ENCODE assay signal across 9 mouse cellular contexts in the genomic region with DNA sequence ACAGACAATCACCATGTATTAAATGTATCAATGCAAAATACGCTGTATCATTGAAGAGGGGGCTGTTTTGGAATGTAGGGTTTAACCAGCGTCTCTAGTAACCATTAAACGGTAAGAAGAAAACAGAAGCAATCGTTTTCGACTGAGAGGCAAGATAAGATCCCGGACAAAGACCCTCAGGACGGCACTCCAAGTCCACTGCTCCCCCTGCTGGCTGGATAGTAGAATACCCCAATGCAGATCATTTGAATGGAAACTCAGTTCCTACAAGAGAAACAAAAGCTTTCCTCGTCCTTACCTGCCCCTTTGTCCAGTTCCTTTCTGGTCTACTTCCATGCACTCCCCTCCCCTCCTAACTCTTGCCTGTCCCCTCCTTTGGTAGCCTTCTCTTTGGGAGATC. TPM values are rescaled to one million over a fixed set of nuclear protein-coding genes. Genes with fewer than 3 reads are reported as not detected.
DNase-seq lines count a peak whose midpoint lies in the region; ATAC-seq and TF ChIP-seq lines count a peak whose summit lies in the region.
"Had no signal": no experiment of that assay in that cellular context is flagged by ENCODE, and none has a peak within 500 bp of the region (broad histone marks: within the 10 kb centered on the region; RNA-seq: fewer than 3 reads in every experiment).

No protein-coding gene starts in this region.

- in situ Hi-C loops in ES-E14 (cut with MboI; ENCODE audit: low sequenced_read_pairs in 2 of 2, unreplicated experiment in 2 of 2) = no loop called here

- WGBS in kidney, embryonic 15.5 days = 47% methylated on average over 8 of the region's 8 CpGs
- WGBS in heart, embryonic 10.5 days = 27% methylated on average over 8 of the region's 8 CpGs
- WGBS in limb, embryonic 11.5 days = 51% methylated on average over 8 of the region's 8 CpGs
- 30% methylated on average over 8 of the region's 8 CpGs for WGBS in olfactory bulb, adult 2 months

- no peak for ATAC-seq in kidney, embryonic 15.5 days (replicated peaks; ENCODE audit: low FRiP score)
- ATAC-seq in limb, embryonic 11.5 days (ENCODE audit: insufficient number of reproducible peaks, low FRiP score, low TSS enrichment, low read depth) = no peak
- no peak for ATAC-seq in monocyte, adult 5-6 weeks (replicated peaks; ENCODE audit: insufficient number of reproducible peaks, low FRiP score, low TSS enrichment, poor library complexity, severe bottlenecking)

- H3K27ac ChIP-seq in kidney, embryonic 15.5 days = no peak overlapping the region
- no peak overlapping the region for H3K27ac ChIP-seq in ES-E14 (ENCODE audit: insufficient read depth, low read depth, low read length, poor library complexity, severe bottlenecking)
- peak overlapping the region; percentile 33; the same call in 1 of the 2 replicates for H3K27ac ChIP-seq in heart, embryonic 10.5 days
- no peak overlapping the region for H3K27ac ChIP-seq in limb, embryonic 11.5 days (replicated peaks; ENCODE audit: low read depth, low read length)
- no peak overlapping the region for H3K27ac ChIP-seq in olfactory bulb, adult 2 months (ENCODE audit: insufficient read depth, low read depth, low read length)
- H3K27ac ChIP-seq: neural tube, embryonic 12.5 days had no signal

- peak; percentile 46; the same call in 1 of the 2 replicates for TF ChIP-seq CTCF in olfactory bulb, adult 2 months (IDR thresholded peaks at IDR 0.05; ENCODE audit: insufficient read depth, low read depth, low read length)

- H3K9ac ChIP-seq in kidney, embryonic 15.5 days = no peak overlapping the region
- no peak overlapping the region for H3K9ac ChIP-seq in ES-E14 (ENCODE audit: insufficient read depth, low read depth, low read length, poor library complexity, severe bottlenecking)
- H3K9ac ChIP-seq in limb, embryonic 11.5 days (ENCODE audit: low read length) = no peak overlapping the region
- H3K9ac ChIP-seq: neural tube, embryonic 12.5 days had no signal

- peak; percentile 9 to 34 for DNase-seq in kidney, adult 8-10 months
- DNase-seq in ES-E14 (ENCODE audit: low read depth, low spot score) = peak; percentile 77
- peak; percentile 58 for DNase-seq in c-Kit-positive CD71-negative TER-119-negative erythroid progenitor cells, embryonic 14.5 days (ENCODE audit: low read depth)
- DNase-seq in heart, embryonic 10.5 days (ENCODE audit: low spot score) = peak; percentile 79
- DNase-seq in limb, embryonic 11.5 days (ENCODE audit: low spot score) = peak; percentile 79

- no peak overlapping the region for H3K4me3 ChIP-seq in kidney, embryonic 15.5 days (replicated peaks)
- no peak overlapping the region for H3K4me3 ChIP-seq in ES-E14 (ENCODE audit: insufficient read depth in 1 of 2, low read depth in 1 of 2, low read length in 2 of 2, poor library complexity in 1 of 2, severe bottlenecking in 1 of 2)
- H3K4me3 ChIP-seq in heart, embryonic 10.5 days = peak overlapping the region; percentile 44
- H3K4me3 ChIP-seq in limb, embryonic 11.5 days (ENCODE audit: low read depth, low read length) = no peak overlapping the region
- H3K4me3 ChIP-seq in olfactory bulb, adult 2 months (ENCODE audit: insufficient read depth, low read depth, low read length) = no peak overlapping the region
- H3K4me3 ChIP-seq: neural tube, embryonic 12.5 days had no signal

- 0 out of 2 replicates have a peak, but pooled peaks cover 3% of the 10 kb centered on the region for H3K27me3 ChIP-seq in kidney, embryonic 15.5 days
- H3K27me3 ChIP-seq in heart, embryonic 10.5 days (ENCODE audit: insufficient read depth, poor library complexity, severe bottlenecking) = no peaks in the 10 kb centered on the region
- H3K27me3 ChIP-seq in limb, embryonic 11.5 days (ENCODE audit: control insufficient read depth, insufficient read depth, low read length) = no peaks in the 10 kb centered on the region
- H3K27me3 ChIP-seq: neural tube, embryonic 12.5 days had no signal

- H3K4me2 ChIP-seq in kidney, embryonic 15.5 days = no peak overlapping the region
- no peak overlapping the region for H3K4me2 ChIP-seq in limb, embryonic 11.5 days (ENCODE audit: low read depth, severe bottlenecking)
- H3K4me2 ChIP-seq: neural tube, embryonic 12.5 days had no signal

- H3K4me1 ChIP-seq in kidney, embryonic 15.5 days = 0 out of 2 replicates have a peak, but pooled peaks cover 4% of the 10 kb centered on the region
- H3K4me1 ChIP-seq in ES-E14 (ENCODE audit: control insufficient read depth in 2 of 2, insufficient read depth in 2 of 2, low read length in 2 of 2, poor library complexity in 1 of 2) = peaks cover 4 to 5% of the 10 kb centered on the region in 2 experiments; a peak in 3 of 4 replicates
- H3K4me1 ChIP-seq in heart, embryonic 10.5 days = 0 out of 2 replicates have a peak, but pooled peaks cover 4% of the 10 kb centered on the region
- 0 out of 2 replicates have a peak, but pooled peaks cover 2% of the 10 kb centered on the region for H3K4me1 ChIP-seq in limb, embryonic 11.5 days (ENCODE audit: control insufficient read depth, insufficient read depth, low read length)
- H3K4me1 ChIP-seq in olfactory bulb, adult 2 months (ENCODE audit: control insufficient read depth, insufficient read depth, low read length) = no peaks in the 10 kb centered on the region

- no peak for TF ChIP-seq POLR2A in olfactory bulb, adult 2 months (IDR thresholded peaks at IDR 0.05; ENCODE audit: insufficient read depth, low read depth, low read length)

- no peaks in the 10 kb centered on the region for H3K9me3 ChIP-seq in kidney, embryonic 15.5 days (replicated peaks)
- no peaks in the 10 kb centered on the region for H3K9me3 ChIP-seq in ES-E14 (ENCODE audit: control insufficient read depth, insufficient read depth, low read depth, low read length)
- H3K9me3 ChIP-seq in heart, embryonic 10.5 days = no peaks in the 10 kb centered on the region
- no peaks in the 10 kb centered on the region for H3K9me3 ChIP-seq in limb, embryonic 11.5 days (ENCODE audit: control insufficient read depth, low read length)
- H3K9me3 ChIP-seq: neural tube, embryonic 12.5 days had no signal

- H3K36me3 ChIP-seq in kidney, embryonic 15.5 days = no peaks in the 10 kb centered on the region
- no peaks in the 10 kb centered on the region for H3K36me3 ChIP-seq in ES-E14 (ENCODE audit: control insufficient read depth, insufficient read depth, low read length, poor library complexity, severe bottlenecking)
- H3K36me3 ChIP-seq in heart, embryonic 10.5 days = no peaks in the 10 kb centered on the region
- no peaks in the 10 kb centered on the region for H3K36me3 ChIP-seq in limb, embryonic 11.5 days (ENCODE audit: control insufficient read depth, insufficient read depth, low read length)
- H3K36me3 ChIP-seq: neural tube, embryonic 12.5 days had no signal

TF ChIP-seq in ES-E14, 5 proteins besides CTCF, POLR2A, EP300 and RAD21:
- peak; percentile 70 for TF ChIP-seq ZC3H11A (IDR thresholded peaks at IDR 0.05; ENCODE audit: borderline replicate concordance, low read depth, low read length)
- no peak for TF ChIP-seq MAFK (IDR thresholded peaks at IDR 0.05; ENCODE audit: insufficient read depth, low read depth, low read length)
- TF ChIP-seq CHD2 (IDR thresholded peaks at IDR 0.05; ENCODE audit: low read depth, low read length) = no peak
- TF ChIP-seq HCFC1 (IDR thresholded peaks at IDR 0.05; ENCODE audit: borderline replicate concordance, insufficient read depth, low read length) = no peak
- no peak for TF ChIP-seq ZNF384 (IDR thresholded peaks at IDR 0.05; ENCODE audit: low read depth, low read length)

RNA-seq across cellular contexts. Expression of gene Col1a2, which starts 41.1 kb away (rescaled TPM):
- polyA plus RNA-seq in kidney, embryonic 15.5 days (2015; fragmentation: Nextera tagmentation; extraction: Ambion mirVana) = 610 and 639 TPM in 2 replicates
- 18.7 and 52.3 TPM in 2 replicates for total RNA-seq in ES-E14 (2012; rRNA removed)
- polyA plus RNA-seq in heart, embryonic 10.5 days (2016; fragmentation: Nextera tagmentation; extraction: Ambion mirVana) = 88.7 and 175 TPM in 2 replicates
- polyA plus RNA-seq in limb, embryonic 11.5 days (2014; fragmentation: Nextera tagmentation; extraction: Ambion mirVana) = 243 and 265 TPM in 2 replicates
- not detected in 2 replicates for polyA plus RNA-seq in olfactory bulb, adult 2 months (2012; ENCODE audit: insufficient read depth, insufficient read length, low replicate concordance, missing spikeins)
- total RNA-seq in monocyte, adult 5-6 weeks (2017) = 0.10 to 1.7 TPM in 2 of 3 replicates, not detected in the other

RNA-seq across cellular contexts. Expression of gene Casd1, which starts 54.9 kb away (rescaled TPM):
- polyA plus RNA-seq in kidney, embryonic 15.5 days (2015; fragmentation: Nextera tagmentation; extraction: Ambion mirVana) = 31.6 and 34.1 TPM in 2 replicates
- 12.5 and 15.6 TPM in 2 replicates for total RNA-seq in ES-E14 (2012; rRNA removed)
- polyA plus RNA-seq in heart, embryonic 10.5 days (2016; fragmentation: Nextera tagmentation; extraction: Ambion mirVana) = 32.1 and 43.8 TPM in 2 replicates
- polyA plus RNA-seq in limb, embryonic 11.5 days (2014; fragmentation: Nextera tagmentation; extraction: Ambion mirVana) = 79.2 and 92.1 TPM in 2 replicates
- not detected in 2 replicates for polyA plus RNA-seq in olfactory bulb, adult 2 months (2012; ENCODE audit: insufficient read depth, insufficient read length, low replicate concordance, missing spikeins)
- total RNA-seq in monocyte, adult 5-6 weeks (2017) = 19.5 to 42.0 TPM (median 24.1 TPM) in 3 replicates

Comparison
In these comparisons a context has a peak if more than half of its experiments do, and no peak if none do; other contexts are left out.
1. DNase-seq: peak in every context shown above with its lines; median percentile 79 in heart, embryonic 10.5 days; 79 in limb, embryonic 11.5 days; 77 in ES-E14; 58 in c-Kit-positive CD71-negative TER-119-negative erythroid progenitor cells, embryonic 14.5 days; 22 in kidney, adult 8-10 months.
2. RNA of gene Col1a2, which starts 41.1 kb away (polyA plus RNA-seq): 610 to 639 TPM in kidney, embryonic 15.5 days, 243 to 265 TPM in limb, embryonic 11.5 days and 88.7 to 175 TPM in heart, embryonic 10.5 days; not detected in olfactory bulb, adult 2 months; every median in the first group is over 10 times any median in the second.